In the genomic region with DNA sequence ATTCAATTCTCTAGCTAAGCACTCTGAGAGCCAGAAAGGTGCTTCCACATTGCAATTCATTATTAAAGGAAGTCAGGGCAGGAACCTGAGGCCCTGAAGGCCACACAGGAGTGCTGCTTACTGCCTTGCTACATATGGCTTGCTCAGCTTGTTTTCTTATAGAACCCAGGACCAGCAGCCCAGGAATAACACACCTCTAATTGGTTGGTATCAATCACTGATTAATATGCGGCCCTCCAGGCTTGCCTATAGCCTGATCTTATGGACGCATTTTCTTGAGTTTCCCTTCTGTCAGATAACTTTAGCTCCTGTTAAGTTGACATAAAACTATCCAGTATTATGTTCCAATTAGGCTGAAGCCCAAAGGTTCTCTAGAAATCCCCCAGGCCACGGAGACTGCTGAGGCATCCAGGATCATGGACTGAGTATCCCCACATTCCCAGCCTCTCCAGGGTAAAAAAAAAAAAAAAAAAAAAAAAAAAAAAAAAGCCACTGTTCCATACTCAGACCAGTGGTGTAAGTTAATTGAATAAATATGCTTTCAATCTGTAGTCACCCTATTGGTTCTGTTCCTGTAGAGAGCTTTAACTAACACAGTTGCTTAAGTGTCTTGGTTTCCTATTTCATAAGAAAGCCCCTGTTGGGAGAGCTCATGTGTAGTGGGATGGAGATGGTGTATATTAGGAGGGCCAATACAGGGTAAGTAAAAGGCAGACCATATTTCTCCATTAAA, we compare ENCODE assay signal across 30 mouse cellular contexts.
DNase-seq lines count a peak whose midpoint lies in the region; ATAC-seq lines count a peak whose summit lies in the region.
"Had no signal": no experiment of that assay in that cellular context is flagged by ENCODE, and none has a peak within 500 bp of the region (broad histone marks: within the 10 kb centered on the region; RNA-seq: fewer than 3 reads in every experiment).

No protein-coding gene starts in this region.

- no peak overlapping the region for H3K4me3 ChIP-seq in lung, embryonic 16.5 days (ENCODE audit: low read length)
- H3K4me3 ChIP-seq in embryonic facial prominence, embryonic 11.5 days (ENCODE audit: low read depth, low read length): no peak overlapping the region
- no peak overlapping the region for H3K4me3 ChIP-seq in intestine, embryonic 16.5 days (ENCODE audit: low read length)
- H3K4me3 ChIP-seq: embryonic facial prominence, embryonic 15.5 days; forebrain, embryonic 12.5 days; hindbrain, embryonic 13.5 days; kidney, embryonic 15.5 days; liver, embryonic 15.5 days; megakaryocyte, embryonic 14.5 days; midbrain, embryonic 12.5 days; myocyte; neural tube, embryonic 12.5 days had no signal

- no peak for DNase-seq in lung, postnatal 25 days (ENCODE audit: low spot score)
- peak; percentile 47 for DNase-seq in embryonic facial prominence, embryonic 11.5 days (ENCODE audit: low spot score)
- no peak for DNase-seq in gastrocnemius, adult 8-10 months (ENCODE audit: low spot score in 2 of 2)
- DNase-seq in gastrocnemius, postnatal 10 days: no peak
- DNase-seq: adrenal gland, adult 2 months; B cell, adult 2 months; cerebellum, adult 8-10 months; cerebellum, postnatal 25 days; forebrain, postnatal 0 days; gastrocnemius, postnatal 36 days; heart, adult 18-20 months; heart, postnatal 4 days; kidney, adult 18-20 months; kidney, postnatal 4 days; lung, postnatal 36 days; right cerebral cortex, adult 18-20 months; spleen, adult 18-20 months had no signal

- WGBS in lung, embryonic 16.5 days: 60% methylated on average over 3 of the region's 3 CpGs
- WGBS in embryonic facial prominence, embryonic 11.5 days: 49% methylated on average over 3 of the region's 3 CpGs
- 81% methylated on average over 3 of the region's 3 CpGs for WGBS in intestine, embryonic 16.5 days

- no peaks in the 10 kb centered on the region for H3K9me3 ChIP-seq in lung, embryonic 16.5 days (ENCODE audit: control insufficient read depth, low read length)
- no peaks in the 10 kb centered on the region for H3K9me3 ChIP-seq in embryonic facial prominence, embryonic 11.5 days (replicated peaks; ENCODE audit: control insufficient read depth, low read length)
- H3K9me3 ChIP-seq in intestine, embryonic 16.5 days (ENCODE audit: control insufficient read depth, low read length): no peaks in the 10 kb centered on the region
- H3K9me3 ChIP-seq: embryonic facial prominence, embryonic 15.5 days; forebrain, embryonic 12.5 days; hindbrain, embryonic 13.5 days; kidney, embryonic 15.5 days; liver, embryonic 15.5 days; megakaryocyte, embryonic 14.5 days; midbrain, embryonic 12.5 days; neural tube, embryonic 12.5 days had no signal

- H3K27ac ChIP-seq in lung, embryonic 16.5 days (ENCODE audit: low read length): no peak overlapping the region
- no peak overlapping the region for H3K27ac ChIP-seq in embryonic facial prominence, embryonic 11.5 days (replicated peaks; ENCODE audit: low read depth, low read length)
- H3K27ac ChIP-seq in intestine, embryonic 16.5 days (ENCODE audit: low read length): no peak overlapping the region
- H3K27ac ChIP-seq: embryonic facial prominence, embryonic 15.5 days; forebrain, embryonic 12.5 days; hindbrain, embryonic 13.5 days; kidney, embryonic 15.5 days; liver, embryonic 15.5 days; midbrain, embryonic 12.5 days; neural tube, embryonic 12.5 days had no signal

- ATAC-seq in lung, embryonic 16.5 days (ENCODE audit: low read depth): peak; percentile 82
- peak; percentile 85 for ATAC-seq in embryonic facial prominence, embryonic 11.5 days (replicated peaks; ENCODE audit: insufficient number of reproducible peaks, low FRiP score, low TSS enrichment, low read depth)
- ATAC-seq in intestine, embryonic 16.5 days: peak; percentile 40
- ATAC-seq: activated CD4-positive, CD25-positive, alpha-beta regulatory T cell, adult 4 months; forebrain, postnatal 0 days had no signal

- H3K27me3 ChIP-seq in lung, embryonic 16.5 days (ENCODE audit: control insufficient read depth, insufficient read depth, low read depth, low read length): no peaks in the 10 kb centered on the region
- H3K27me3 ChIP-seq in embryonic facial prominence, embryonic 11.5 days (ENCODE audit: control insufficient read depth, insufficient read depth, low read length): no peaks in the 10 kb centered on the region
- H3K27me3 ChIP-seq in intestine, embryonic 16.5 days (replicated peaks; ENCODE audit: control insufficient read depth, insufficient read depth, low read length): no peaks in the 10 kb centered on the region
- H3K27me3 ChIP-seq: embryonic facial prominence, embryonic 15.5 days; forebrain, embryonic 12.5 days; hindbrain, embryonic 13.5 days; kidney, embryonic 15.5 days; liver, embryonic 15.5 days; megakaryocyte, embryonic 14.5 days; midbrain, embryonic 12.5 days; neural tube, embryonic 12.5 days had no signal

- H3K4me1 ChIP-seq in lung, embryonic 16.5 days (replicated peaks; ENCODE audit: control insufficient read depth, insufficient read depth, low read length): no peaks in the 10 kb centered on the region
- no peaks in the 10 kb centered on the region for H3K4me1 ChIP-seq in embryonic facial prominence, embryonic 11.5 days (ENCODE audit: control insufficient read depth, insufficient read depth, low read length)
- no peaks in the 10 kb centered on the region for H3K4me1 ChIP-seq in intestine, embryonic 16.5 days (ENCODE audit: control insufficient read depth, insufficient read depth, low read length)
- H3K4me1 ChIP-seq: embryonic facial prominence, embryonic 15.5 days; forebrain, embryonic 12.5 days; hindbrain, embryonic 13.5 days; kidney, embryonic 15.5 days; liver, embryonic 15.5 days; megakaryocyte, embryonic 14.5 days; midbrain, embryonic 12.5 days; neural tube, embryonic 12.5 days had no signal

- H3K4me2 ChIP-seq in lung, embryonic 16.5 days (ENCODE audit: low read depth, low read length): no peak overlapping the region
- no peak overlapping the region for H3K4me2 ChIP-seq in embryonic facial prominence, embryonic 11.5 days (ENCODE audit: low read depth, low read length)
- H3K4me2 ChIP-seq in intestine, embryonic 16.5 days (ENCODE audit: low read depth, low read length): no peak overlapping the region
- H3K4me2 ChIP-seq: embryonic facial prominence, embryonic 15.5 days; forebrain, embryonic 12.5 days; heart, embryonic 11.5 days; hindbrain, embryonic 13.5 days; kidney, embryonic 15.5 days; liver, embryonic 15.5 days; midbrain, embryonic 12.5 days; neural tube, embryonic 12.5 days had no signal

- H3K36me3 ChIP-seq in lung, embryonic 16.5 days (ENCODE audit: control insufficient read depth, insufficient read depth, low read length): no peaks in the 10 kb centered on the region
- H3K36me3 ChIP-seq in embryonic facial prominence, embryonic 11.5 days (replicated peaks; ENCODE audit: control insufficient read depth, insufficient read depth, low read depth, low read length): no peaks in the 10 kb centered on the region
- no peaks in the 10 kb centered on the region for H3K36me3 ChIP-seq in intestine, embryonic 16.5 days (ENCODE audit: control insufficient read depth, insufficient read depth, low read length)
- H3K36me3 ChIP-seq: embryonic facial prominence, embryonic 15.5 days; forebrain, embryonic 12.5 days; hindbrain, embryonic 13.5 days; kidney, embryonic 15.5 days; liver, embryonic 15.5 days; midbrain, embryonic 12.5 days; neural tube, embryonic 12.5 days had no signal

- H3K9ac ChIP-seq in lung, embryonic 16.5 days (ENCODE audit: low read length): no peak overlapping the region
- H3K9ac ChIP-seq in embryonic facial prominence, embryonic 11.5 days (replicated peaks; ENCODE audit: low read length): no peak overlapping the region
- no peak overlapping the region for H3K9ac ChIP-seq in intestine, embryonic 16.5 days (ENCODE audit: low read depth, low read length)
- H3K9ac ChIP-seq: embryonic facial prominence, embryonic 15.5 days; forebrain, embryonic 12.5 days; forebrain, postnatal 0 days; hindbrain, embryonic 13.5 days; kidney, embryonic 15.5 days; liver, embryonic 15.5 days; midbrain, embryonic 12.5 days; neural tube, embryonic 12.5 days had no signal
